Mouse (Mus musculus) lung, postnatal 0 days (tissue): ENCODE measurements around the gene Tgfbr1. TPM values are rescaled to one million over a fixed set of nuclear protein-coding genes. Genes with fewer than 3 reads are reported as not detected.
A peak's percentile ranks its signal among the peaks of the same experiment; 100 is the strongest.

Experiments used
- ATAC-seq: fragments of 200-750 bp; cut with Nextera tagmentation; 2 replicates; pipeline ENCODE4 v1.8.0; 2017; ENCODE audit warnings: moderate library complexity
- DNase-seq: peaks from one replicate; pipeline ENCODE4 v3.0.0-alpha.2; 2016; ENCODE audit warnings: low spot score
- H3K27ac ChIP-seq: fragments of 300-500 bp; sonication (generic); 2 replicates; pipeline ENCODE4 v1.5.1; 2014; ENCODE audit warnings: antibody characterized with exemption, mild to moderate bottlenecking, low read length, mixed read lengths
- H3K27me3 ChIP-seq: fragments of 300-500 bp; sonication (generic); replicated peaks from 2 replicates; pipeline ENCODE4 v1.6.1; 2014; ENCODE audit warnings: low read length, mixed read lengths; ENCODE audit not compliant: insufficient read depth
- H3K36me3 ChIP-seq: fragments of 300-500 bp; sonication (generic); 2 replicates; pipeline ENCODE4 v1.6.1; 2014; ENCODE audit warnings: low read length, mixed read lengths; ENCODE audit not compliant: insufficient read depth
- H3K4me1 ChIP-seq: fragments of 300-500 bp; sonication (generic); 2 replicates; pipeline ENCODE4 v1.6.1; 2014; ENCODE audit warnings: antibody characterized with exemption, low read depth, low read length, mixed read lengths; ENCODE audit not compliant: insufficient read depth
- H3K4me2 ChIP-seq: fragments of 300-500 bp; sonication (generic); replicated peaks from 2 replicates; pipeline ENCODE4 v1.6.1; 2014; ENCODE audit warnings: low read depth, mild to moderate bottlenecking, low read length, moderate library complexity, mixed read lengths
- H3K4me3 ChIP-seq: fragments of 300-500 bp; sonication (generic); 2 replicates; pipeline ENCODE4 v1.5.1; 2014; ENCODE audit warnings: low read depth, low read length
- H3K9ac ChIP-seq: fragments of 300-500 bp; sonication (generic); replicated peaks from 2 replicates; pipeline ENCODE4 v1.6.1; 2014; ENCODE audit warnings: low read depth, mild to moderate bottlenecking
- H3K9me3 ChIP-seq: fragments of 300-500 bp; sonication (generic); 2 replicates; pipeline ENCODE4 v1.6.1; 2016; ENCODE audit warnings: low read length, mixed read lengths
- CTCF ChIP-seq: IDR thresholded peaks from 2 replicates; pipeline ENCODE4 v1.5.1; 2016; ENCODE audit warnings: antibody characterized with exemption, mild to moderate bottlenecking
- EP300 ChIP-seq: IDR thresholded peaks from 2 replicates; pipeline ENCODE4 v1.6.1; 2016; ENCODE audit warnings: antibody characterized with exemption, mild to moderate bottlenecking, control low read depth
- WGBS: fragments of 180-500 bp; shearing (Covaris S2); extraction: QIAGEN DNeasy Blood & Tissue Kit; methylation state at CpG from one replicate; pipeline ENCODE4 v1.1.7; 2014; 5-methylcytosine and 5-hydroxymethylcytosine counted together
- polyA plus RNA-seq: library from polyadenylated mRNA; unstranded; fragments of >200 nt; fragmentation: Nextera tagmentation; extraction: Ambion mirVana; gene quantifications from 2 replicates; pipeline ENCODE4 v1.2.1, GENCODE M21; 2015

Gene Tgfbr1
- polyA plus RNA-seq, 1 experiment from 2014 or later: 12.8 TPM

DNA sequence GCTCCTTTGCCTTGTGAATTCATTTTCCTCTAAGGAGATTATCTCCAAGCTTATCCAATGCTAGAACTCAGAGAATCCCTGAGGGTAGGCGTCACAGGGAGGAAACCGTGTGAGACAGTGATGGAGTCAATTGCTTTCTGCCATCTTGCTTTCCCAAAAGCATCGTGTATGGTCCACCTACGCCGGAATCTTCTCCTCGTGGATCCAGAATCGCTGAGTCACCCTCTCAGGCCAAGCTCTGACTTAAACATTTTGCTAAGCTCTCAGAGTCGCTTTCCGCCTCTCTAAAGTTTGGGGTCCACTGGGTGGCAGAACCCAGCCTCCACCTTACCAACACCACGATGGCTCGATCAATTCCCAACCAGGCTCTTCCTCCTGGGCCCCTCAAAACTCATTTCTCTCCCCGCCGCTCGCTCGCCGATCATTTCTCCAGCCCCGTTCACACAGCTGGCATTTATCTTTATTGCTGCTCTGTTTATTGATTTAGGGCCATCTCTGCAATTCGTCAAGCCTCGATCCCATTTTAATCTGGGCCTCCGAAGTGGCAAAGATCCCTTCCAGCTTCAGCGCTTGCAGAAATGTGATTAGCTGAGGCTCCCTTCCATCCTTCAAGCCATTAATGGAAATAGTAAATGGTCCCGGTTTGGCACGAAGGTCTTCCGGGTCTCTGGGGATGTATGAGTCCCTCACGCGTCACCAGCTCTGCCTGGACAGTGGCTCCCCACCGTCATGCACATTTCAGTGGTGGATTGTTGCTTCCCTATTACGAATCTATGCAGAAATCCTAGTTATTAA is 82.7 kb downstream of the Tgfbr1 start:
- Histone ChIP-seq H3K27ac (no peak overlapping the region), H3K9ac (no peak overlapping the region), H3K27me3 (no peaks in the 10 kb centered on the region), H3K4me1 (0 out of 2 replicates have a peak, but pooled peaks cover 3% of the 10 kb centered on the region), H3K36me3 (no peaks in the 10 kb centered on the region), H3K4me2 (peak overlapping the region; percentile 20; the same call in 1 of the 2 replicates), H3K4me3 (no peak overlapping the region), H3K9me3 (no peaks in the 10 kb centered on the region)
- DNase-seq: peak; percentile 36
- ATAC-seq: no peak
- TF ChIP-seq CTCF: no peak
- no peak for TF ChIP-seq EP300
- WGBS: 37% methylated on average over 28 of the region's 28 CpGs

DNA sequence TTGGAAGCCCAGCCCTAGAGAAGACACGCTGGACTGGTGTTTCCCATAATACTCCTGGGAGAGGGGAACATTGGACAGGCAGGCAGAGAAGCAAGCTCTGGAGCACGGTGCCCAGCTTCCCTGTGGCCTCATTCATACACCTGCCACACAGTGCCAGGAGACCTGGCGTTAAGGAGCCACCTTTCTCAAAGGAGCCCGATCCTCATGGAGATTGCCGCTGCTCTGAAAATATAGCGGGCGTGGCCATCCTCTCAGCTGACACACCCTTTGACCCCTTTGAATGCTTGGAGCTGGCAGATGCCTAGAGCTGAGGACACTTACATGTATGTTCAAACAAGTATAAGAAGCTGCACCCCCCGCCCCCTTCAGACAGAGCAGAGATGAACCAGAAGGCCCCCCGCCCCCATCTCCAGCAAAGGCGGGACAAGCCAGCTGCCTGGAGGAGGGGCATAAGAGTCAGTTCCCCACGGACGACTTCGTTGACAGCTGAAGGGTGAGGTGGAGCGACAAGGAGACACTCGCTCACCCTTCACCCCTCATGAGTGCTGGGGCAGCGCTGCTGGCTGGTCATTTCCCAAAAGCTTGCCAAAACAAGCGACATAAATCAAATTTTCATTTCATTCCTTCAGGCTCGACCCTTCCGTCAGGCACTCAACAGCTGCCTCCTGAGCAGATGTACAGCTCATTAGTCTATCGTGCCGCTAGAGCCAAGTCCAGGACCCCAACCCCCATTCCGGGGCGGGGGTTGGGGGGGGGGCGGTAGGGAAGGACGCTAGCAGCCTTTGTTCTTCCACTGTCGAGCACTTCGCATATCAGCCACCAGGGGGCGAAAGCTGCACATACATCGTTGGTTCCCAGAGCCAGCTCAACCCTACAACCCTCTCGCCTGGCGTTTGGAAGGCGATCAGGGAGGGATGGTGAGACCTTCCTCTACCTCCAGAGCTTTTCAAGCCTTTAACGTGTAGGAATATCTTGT is 84.6 kb downstream of the Tgfbr1 start:
- H3K9ac ChIP-seq: peak overlapping the region; percentile 44
- ATAC-seq (peak; percentile 85), DNase-seq (peak; percentile 87)
- 2% methylated on average over 31 of the region's 33 CpGs for WGBS
- H3K36me3 ChIP-seq: no peaks in the 10 kb centered on the region
- peak overlapping the region; percentile 26; the same call in 1 of the 2 replicates for H3K27ac ChIP-seq
- no peaks in the 10 kb centered on the region for H3K9me3 ChIP-seq
- H3K27me3 ChIP-seq: no peaks in the 10 kb centered on the region
- H3K4me2 ChIP-seq: peak overlapping the region; percentile 99
- TF ChIP-seq EP300: no peak
- TF ChIP-seq CTCF: peak; percentile 97
- H3K4me1 ChIP-seq: 0 out of 2 replicates have a peak, but pooled peaks cover 3% of the 10 kb centered on the region
- peak overlapping the region; percentile 55 for H3K4me3 ChIP-seq

DNA sequence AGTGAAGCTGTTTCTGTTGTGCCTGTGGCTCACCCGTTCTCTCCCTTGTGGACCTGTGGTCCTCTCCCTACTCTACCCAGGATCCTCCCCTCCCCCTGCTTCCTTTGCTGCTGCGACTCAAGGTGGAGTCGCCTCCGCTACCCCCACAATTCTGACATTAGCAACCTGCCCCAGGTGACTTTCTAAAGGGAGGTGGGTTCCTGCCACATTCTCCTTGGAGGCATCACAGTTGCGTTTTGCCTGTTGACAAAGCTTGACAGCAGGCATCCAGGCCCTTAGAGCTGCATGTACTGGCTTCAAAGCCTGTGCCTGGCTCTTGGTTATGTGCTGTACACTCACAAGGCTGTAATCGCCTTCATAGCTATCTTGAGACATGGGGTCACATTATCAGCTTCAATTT is 85.9 kb downstream of the Tgfbr1 start:
- Histone ChIP-seq H3K4me3 (no peak overlapping the region), H3K4me1 (0 out of 2 replicates have a peak, but pooled peaks cover 3% of the 10 kb centered on the region), H3K9me3 (no peaks in the 10 kb centered on the region), H3K27me3 (no peaks in the 10 kb centered on the region), H3K9ac (no peak overlapping the region), H3K27ac (no peak overlapping the region), H3K4me2 (no peak overlapping the region), H3K36me3 (no peaks in the 10 kb centered on the region)
- TF ChIP-seq CTCF (no peak), EP300 (no peak)
- no peak for ATAC-seq
- 83% methylated on average over 6 of the region's 6 CpGs for WGBS
- DNase-seq: no peak

DNA sequence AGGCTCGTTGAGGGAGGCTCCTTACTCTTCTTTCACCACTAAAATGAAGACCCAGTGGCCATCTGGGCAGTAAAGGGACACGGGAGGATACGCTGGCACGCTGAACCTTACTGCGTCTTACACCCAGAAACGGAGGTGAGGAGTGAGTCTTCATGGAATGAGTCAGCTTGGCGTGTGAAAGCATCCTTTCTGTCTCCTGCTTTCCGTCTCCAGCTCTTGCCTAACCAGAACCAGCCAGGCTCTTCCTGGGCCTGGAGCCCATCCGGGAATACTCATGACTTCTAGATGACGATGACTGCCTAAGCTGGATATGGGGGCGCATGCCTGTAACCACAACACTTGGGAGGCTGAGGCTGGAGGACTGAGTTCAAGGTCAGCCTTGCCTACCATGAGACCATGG is 87.9 kb downstream of the Tgfbr1 start:
- no peaks in the 10 kb centered on the region for H3K27me3 ChIP-seq
- H3K4me1 ChIP-seq: 0 out of 2 replicates have a peak, but pooled peaks cover 3% of the 10 kb centered on the region
- H3K4me3 ChIP-seq: no peak overlapping the region
- no peak for DNase-seq
- H3K27ac ChIP-seq: no peak overlapping the region
- no peaks in the 10 kb centered on the region for H3K36me3 ChIP-seq
- H3K9me3 ChIP-seq: no peaks in the 10 kb centered on the region
- TF ChIP-seq EP300: no peak
- no peak for TF ChIP-seq CTCF
- 85% methylated on average over 11 of the region's 11 CpGs for WGBS
- H3K9ac ChIP-seq: no peak overlapping the region
- H3K4me2 ChIP-seq: no peak overlapping the region
- no peak for ATAC-seq

DNA sequence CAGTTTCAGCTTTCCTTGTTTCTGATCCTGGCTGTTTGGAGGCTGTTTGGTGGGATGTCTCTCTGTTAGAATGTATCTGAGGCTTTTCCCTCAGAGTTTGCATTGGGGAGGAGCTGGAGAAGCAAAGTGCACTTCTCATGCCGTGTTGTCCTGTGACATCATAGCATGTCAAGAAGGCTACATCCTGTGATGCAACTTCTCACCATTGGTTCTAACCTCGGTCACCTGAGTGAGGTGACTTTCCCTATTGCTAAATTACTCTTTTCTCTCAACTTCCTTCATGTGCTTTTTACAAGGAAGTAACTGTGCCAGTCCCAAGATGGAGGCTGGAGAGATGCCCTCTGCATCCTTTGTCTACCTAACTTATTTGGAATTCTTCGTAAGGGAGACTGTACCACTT is 95.5 kb downstream of the Tgfbr1 start:
- no peak for DNase-seq
- Histone ChIP-seq H3K4me1 (no peaks in the 10 kb centered on the region), H3K9ac (no peak overlapping the region), H3K9me3 (no peaks in the 10 kb centered on the region), H3K4me2 (no peak overlapping the region), H3K27ac (no peak overlapping the region), H3K27me3 (no peaks in the 10 kb centered on the region), H3K36me3 (no peaks in the 10 kb centered on the region), H3K4me3 (no peak overlapping the region)
- ATAC-seq: no peak
- TF ChIP-seq CTCF (no peak), EP300 (no peak)
- 71% methylated on average over 3 of the region's 3 CpGs for WGBS

DNA sequence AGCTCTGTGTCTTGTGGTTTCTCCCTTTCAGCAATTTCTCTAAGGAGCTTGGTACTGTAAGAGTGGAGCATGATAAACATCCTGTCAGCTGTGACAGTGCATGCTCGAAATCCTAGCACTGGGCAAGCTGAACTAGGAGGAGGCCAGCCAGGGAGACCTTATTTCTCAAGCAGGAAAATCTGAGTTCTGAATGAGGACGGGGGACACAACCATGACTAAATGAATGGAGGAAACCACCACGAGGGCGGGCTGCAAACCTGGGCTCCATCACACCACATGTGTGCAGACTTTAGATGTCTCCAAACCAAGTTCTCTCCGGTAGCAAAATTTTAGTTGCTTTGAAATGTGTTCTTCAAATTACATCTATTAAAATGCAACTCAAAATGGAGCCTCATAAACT is 96.1 kb downstream of the Tgfbr1 start:
- H3K9ac ChIP-seq: no peak overlapping the region
- no peaks in the 10 kb centered on the region for H3K36me3 ChIP-seq
- H3K27ac ChIP-seq: no peak overlapping the region
- ATAC-seq: no peak
- no peaks in the 10 kb centered on the region for H3K27me3 ChIP-seq
- WGBS: 45% methylated on average over 5 of the region's 5 CpGs
- no peaks in the 10 kb centered on the region for H3K4me1 ChIP-seq
- no peak for TF ChIP-seq EP300
- TF ChIP-seq CTCF: no peak
- no peak overlapping the region for H3K4me3 ChIP-seq
- no peak for DNase-seq
- no peaks in the 10 kb centered on the region for H3K9me3 ChIP-seq
- H3K4me2 ChIP-seq: no peak overlapping the region
